Mouse (Mus musculus): ENCODE results near the gene Olfr672.
"Not testable (repeated sequence)": the region's sequence is repeated elsewhere in the genome, so short reads cannot be mapped to it uniquely, and the experiment has no call there.

The Olfr672 gene

GRCm38 (mm10) chr7:105001929-105002328 is at the start of gene Olfr672:
Gene Olfr672, minus strand, starts transcription at chr7:105002029.
- DNase-seq (ENCODE audit: low read depth, low spot score) = no peak

DNA sequence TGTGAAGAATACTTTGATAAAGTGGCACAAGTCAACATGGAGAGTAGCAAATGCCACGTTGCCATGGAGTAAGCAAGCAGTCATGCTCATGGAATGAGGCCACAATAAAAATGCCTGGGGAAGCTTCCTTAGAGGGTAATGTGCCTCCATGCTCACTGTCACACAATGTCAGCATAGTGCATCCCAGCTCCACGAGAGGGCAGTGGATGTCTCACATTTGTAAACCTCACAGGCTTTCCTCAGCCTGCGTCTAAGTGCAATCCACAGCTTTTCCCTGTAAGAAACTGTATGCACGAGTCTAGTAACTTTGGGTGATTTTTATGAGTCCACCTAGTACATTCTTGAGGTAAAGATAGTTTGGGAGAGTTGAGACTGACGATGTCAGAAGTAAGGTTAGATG is 32.0 kb upstream of the Olfr672 start:
- DNase-seq (ENCODE audit: low read depth, low spot score) = not testable (repeated sequence)

DNA sequence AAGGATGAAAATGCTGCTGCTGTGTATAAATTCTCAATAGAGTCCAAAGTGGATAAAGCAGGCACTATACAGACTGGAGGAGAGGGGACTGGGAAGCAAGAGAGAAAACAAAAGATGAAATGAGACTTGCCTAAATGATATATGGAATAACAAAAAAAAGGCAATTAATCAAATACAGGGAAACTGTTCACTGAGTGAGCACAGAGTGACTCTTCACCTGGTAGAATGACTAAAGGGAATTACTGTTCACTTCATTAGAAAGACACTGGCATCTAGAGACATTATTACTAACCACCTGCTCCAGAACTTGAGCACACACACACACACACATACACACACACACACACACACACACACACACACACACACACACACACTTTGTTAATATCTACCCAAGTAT is 30.6 kb upstream of the Olfr672 start, which contains the start of gene Olfr676:
Olfr676 (plus strand) TSS at position 301 of the 400 bp plus-strand sequence.
- no peak for DNase-seq (ENCODE audit: low read depth, low spot score)

DNA sequence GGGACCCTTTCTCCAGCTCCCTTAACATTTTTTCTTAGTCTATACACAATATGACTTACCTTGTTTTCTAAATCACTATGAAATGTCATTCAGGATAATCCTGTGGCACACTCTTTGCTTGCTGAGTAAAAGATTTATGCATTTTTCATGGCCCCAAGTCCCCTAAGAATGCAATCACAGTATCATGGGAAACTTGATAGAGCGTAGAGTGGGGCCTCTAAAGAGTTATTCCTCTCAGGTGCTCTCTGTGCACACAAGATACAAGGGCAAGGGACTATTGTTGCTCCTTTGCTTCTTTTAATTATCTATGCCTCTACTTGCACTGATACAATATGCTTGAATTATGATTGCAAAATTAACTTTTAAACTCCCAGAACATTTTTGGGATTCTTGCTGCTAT is 26.5 kb upstream of the Olfr672 start, which contains the start of gene Olfr675:
Olfr675 (minus strand) TSS at position 101 of the 400 bp plus-strand sequence.
- DNase-seq (ENCODE audit: low read depth, low spot score) = no peak

DNA sequence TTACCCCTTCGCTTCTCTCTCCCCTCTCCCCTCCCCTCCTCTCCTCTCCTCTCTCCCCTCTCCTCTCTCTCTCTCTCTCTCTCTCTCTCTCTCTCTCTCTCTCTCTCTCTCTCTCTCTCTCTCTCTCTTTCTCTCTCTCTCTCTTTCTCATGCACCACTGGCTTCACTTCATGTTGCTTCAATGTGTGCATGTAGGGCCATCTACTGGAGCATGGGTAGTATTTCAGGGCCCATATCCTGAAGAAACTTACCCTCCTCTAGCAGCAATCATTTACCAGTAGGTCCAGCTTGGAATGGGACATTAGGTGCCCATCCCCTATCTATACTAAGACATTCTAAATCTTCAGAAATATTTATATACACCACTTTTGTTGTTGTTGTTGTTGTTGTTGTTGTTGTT is 20.7 kb upstream of the Olfr672 start:
- DNase-seq (ENCODE audit: low read depth, low spot score) = no peak

DNA sequence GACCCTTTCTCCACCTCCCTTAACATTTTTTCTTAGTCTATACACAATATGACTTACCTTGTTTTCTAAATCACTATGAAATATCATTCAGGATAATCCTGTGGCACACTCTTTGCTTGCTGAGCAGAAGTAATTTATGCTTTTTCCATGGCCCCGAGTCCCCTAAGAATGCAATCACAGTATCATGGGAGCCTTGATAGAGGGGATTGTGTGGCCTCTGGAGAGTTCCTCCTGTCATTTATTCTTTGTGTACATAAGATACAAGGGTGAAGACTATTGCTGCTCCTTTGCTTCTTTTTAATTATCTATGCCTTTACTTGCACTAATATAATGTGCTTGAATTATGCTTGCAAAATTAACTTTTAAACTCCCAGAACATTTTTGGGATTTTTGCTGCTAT is 22.8 kb downstream of the Olfr672 start, which contains the start of gene Olfr671:
Olfr671 (minus strand) TSS at position 101 of the 400 bp plus-strand sequence.
- no peak for DNase-seq (ENCODE audit: low read depth, low spot score)

- DNase-seq (ENCODE audit: low read depth, low spot score) = not testable (repeated sequence)
Observed at GRCm38 (mm10) chr7:104972507-104972906, 29.3 kb downstream of the Olfr672 start.

GRCm38 (mm10) chr7:104962520-104962919 is 39.3 kb downstream of the Olfr672 start, which contains the start of gene Olfr670:
Gene Olfr670, minus strand, starts transcription at chr7:104962620.
- DNase-seq (ENCODE audit: low read depth, low spot score) = no peak

- not testable (repeated sequence) for DNase-seq (ENCODE audit: low read depth, low spot score)
Observed at GRCm38 (mm10) chr7:104950234-104950633, 51.6 kb downstream of the Olfr672 start.

Data from c-Kit-negative CD71-positive TER-119-positive erythroid progenitor cells, embryonic 14.5 days (primary cell).